Comparison of ENCODE assay signal across 32 mouse cellular contexts in the genomic region with DNA sequence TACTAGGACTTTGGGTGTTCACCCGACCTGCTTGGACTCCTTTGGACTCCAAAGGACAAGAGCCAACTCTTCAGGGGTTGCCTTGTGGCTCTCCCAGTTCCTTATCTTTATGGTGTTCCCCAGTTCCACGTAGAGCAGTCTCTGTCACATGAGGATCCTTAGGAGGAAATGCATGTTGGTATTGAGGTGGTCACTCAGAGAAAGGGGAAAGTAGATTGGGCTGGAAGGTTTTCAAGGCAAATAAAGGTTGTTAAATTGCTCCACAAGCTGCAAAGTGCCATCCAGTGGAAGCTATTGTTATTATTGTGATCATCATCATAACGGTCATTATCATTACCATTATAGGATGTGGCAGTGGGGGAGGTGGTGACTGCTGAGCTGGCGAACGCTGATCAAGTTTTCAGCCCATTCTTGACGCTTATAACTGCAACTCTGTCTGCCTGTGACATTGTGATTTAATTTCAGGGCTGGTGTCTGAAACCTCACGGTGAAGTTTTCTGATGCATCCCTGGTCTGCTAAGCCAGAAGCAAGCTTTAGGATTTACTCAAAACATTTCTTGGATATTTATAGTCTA. TPM values are rescaled to one million over a fixed set of nuclear protein-coding genes. Genes with fewer than 3 reads are reported as not detected.
DNase-seq lines count a peak whose midpoint lies in the region; ATAC-seq and TF ChIP-seq lines count a peak whose summit lies in the region.
"Had no signal": no experiment of that assay in that cellular context is flagged by ENCODE, and none has a peak within 500 bp of the region (broad histone marks: within the 10 kb centered on the region; RNA-seq: fewer than 3 reads in every experiment).

No protein-coding gene starts in this region.

- TF ChIP-seq CTCF in intestine, postnatal 0 days (IDR thresholded peaks at IDR 0.05; ENCODE audit: low read depth), result no peak
- no peak for TF ChIP-seq CTCF in G1E (IDR thresholded peaks at IDR 0.05; ENCODE audit: low read depth, low read length)

- H3K36me3 ChIP-seq in intestine, postnatal 0 days (ENCODE audit: control insufficient read depth, insufficient read depth), result no peaks in the 10 kb centered on the region
- H3K36me3 ChIP-seq in intestine, embryonic 16.5 days (ENCODE audit: control insufficient read depth, insufficient read depth, low read length), result no peaks in the 10 kb centered on the region
- H3K36me3 ChIP-seq in G1E (replicated peaks), result peaks cover 84% of the 10 kb centered on the region
- H3K36me3 ChIP-seq in erythroblast, embryonic 14.5 days (ENCODE audit: control insufficient read depth), result peaks cover 88% of the 10 kb centered on the region
- peaks cover 20% of the 10 kb centered on the region; the same call in 1 of the 2 replicates for H3K36me3 ChIP-seq in liver, embryonic 15.5 days (replicated peaks)
- H3K36me3 ChIP-seq: embryonic facial prominence, embryonic 15.5 days; heart, embryonic 12.5 days; lung, embryonic 15.5 days; stomach, embryonic 15.5 days had no signal

- H3K9me3 ChIP-seq in intestine, postnatal 0 days (ENCODE audit: control insufficient read depth), result no peaks in the 10 kb centered on the region
- H3K9me3 ChIP-seq in intestine, embryonic 16.5 days (ENCODE audit: control insufficient read depth, low read length), result no peaks in the 10 kb centered on the region
- H3K9me3 ChIP-seq in G1E (replicated peaks), result no peaks in the 10 kb centered on the region
- no peaks in the 10 kb centered on the region for H3K9me3 ChIP-seq in erythroblast, embryonic 14.5 days (ENCODE audit: control insufficient read depth, low read length)
- H3K9me3 ChIP-seq in liver, embryonic 15.5 days (replicated peaks), result no peaks in the 10 kb centered on the region
- H3K9me3 ChIP-seq: embryonic facial prominence, embryonic 15.5 days; forebrain, embryonic 12.5 days; heart, embryonic 12.5 days; limb, embryonic 13.5 days; lung, embryonic 15.5 days; neural tube, embryonic 13.5 days; stomach, embryonic 15.5 days had no signal

- H3K4me2 ChIP-seq in intestine, postnatal 0 days (replicated peaks; ENCODE audit: low read depth), result no peak overlapping the region
- no peak overlapping the region for H3K4me2 ChIP-seq in intestine, embryonic 16.5 days (ENCODE audit: low read depth, low read length)
- H3K4me2 ChIP-seq in liver, embryonic 15.5 days, result peak overlapping the region; percentile 46
- H3K4me2 ChIP-seq: embryonic facial prominence, embryonic 15.5 days; forebrain, embryonic 12.5 days; heart, embryonic 12.5 days; hindbrain, embryonic 14.5 days; limb, embryonic 13.5 days; lung, embryonic 15.5 days; neural tube, embryonic 13.5 days; stomach, embryonic 15.5 days had no signal

- H3K27me3 ChIP-seq in intestine, postnatal 0 days (replicated peaks; ENCODE audit: control insufficient read depth, insufficient read depth, low read length), result no peaks in the 10 kb centered on the region
- H3K27me3 ChIP-seq in intestine, embryonic 16.5 days (replicated peaks; ENCODE audit: control insufficient read depth, insufficient read depth, low read length), result no peaks in the 10 kb centered on the region
- H3K27me3 ChIP-seq in G1E (ENCODE audit: insufficient read depth, low read length), result no peaks in the 10 kb centered on the region
- no peaks in the 10 kb centered on the region for H3K27me3 ChIP-seq in erythroblast, embryonic 14.5 days (ENCODE audit: control insufficient read depth)
- no peaks in the 10 kb centered on the region for H3K27me3 ChIP-seq in liver, embryonic 15.5 days
- H3K27me3 ChIP-seq: CH12.LX; embryonic facial prominence, embryonic 15.5 days; forebrain, embryonic 12.5 days; heart, embryonic 12.5 days; limb, embryonic 13.5 days; lung, embryonic 15.5 days; neural tube, embryonic 13.5 days; stomach, embryonic 15.5 days had no signal

- H3K9ac ChIP-seq in intestine, postnatal 0 days (ENCODE audit: low read depth, low read length), result no peak overlapping the region
- H3K9ac ChIP-seq in intestine, embryonic 16.5 days (ENCODE audit: low read depth, low read length), result no peak overlapping the region
- no peak overlapping the region; the same call in 1 of the 2 replicates for H3K9ac ChIP-seq in liver, embryonic 15.5 days
- H3K9ac ChIP-seq: embryonic facial prominence, embryonic 15.5 days; forebrain, embryonic 12.5 days; heart, embryonic 12.5 days; hindbrain, embryonic 14.5 days; limb, embryonic 13.5 days; lung, embryonic 15.5 days; neural tube, embryonic 13.5 days; stomach, embryonic 15.5 days had no signal

- WGBS in intestine, postnatal 0 days, result 62% methylated on average over 7 of the region's 7 CpGs
- 74% methylated on average over 7 of the region's 7 CpGs for WGBS in intestine, embryonic 16.5 days
- 23% methylated on average over 7 of the region's 7 CpGs for WGBS in liver, embryonic 15.5 days (ENCODE audit: insufficient replicate concordance)

- H3K27ac ChIP-seq in intestine, postnatal 0 days (ENCODE audit: low read depth, low read length), result no peak overlapping the region
- H3K27ac ChIP-seq in intestine, embryonic 16.5 days (ENCODE audit: low read length), result no peak overlapping the region
- H3K27ac ChIP-seq in liver, embryonic 15.5 days (replicated peaks), result peak overlapping the region; percentile 90
- H3K27ac ChIP-seq: embryonic facial prominence, embryonic 15.5 days; forebrain, embryonic 12.5 days; hindbrain, embryonic 14.5 days; limb, embryonic 13.5 days; lung, embryonic 15.5 days; neural tube, embryonic 13.5 days; stomach, embryonic 15.5 days had no signal

- no peak overlapping the region for H3K4me3 ChIP-seq in intestine, postnatal 0 days (ENCODE audit: low read depth, low read length)
- H3K4me3 ChIP-seq in intestine, embryonic 16.5 days (ENCODE audit: low read length), result no peak overlapping the region
- peak overlapping the region; percentile 44; the same call in 1 of the 2 replicates for H3K4me3 ChIP-seq in G1E (ENCODE audit: low read depth, low read length)
- H3K4me3 ChIP-seq in erythroblast, embryonic 14.5 days (replicated peaks), result peak overlapping the region; percentile 30
- H3K4me3 ChIP-seq in liver, embryonic 15.5 days (replicated peaks), result no peak overlapping the region
- H3K4me3 ChIP-seq: embryonic facial prominence, embryonic 15.5 days; forebrain, embryonic 12.5 days; heart, embryonic 12.5 days; limb, embryonic 13.5 days; lung, embryonic 15.5 days; myocyte; neural tube, embryonic 13.5 days; stomach, embryonic 15.5 days had no signal

- intact Hi-C loops in heart, postnatal 25 days (cut with DNase I), result no loop called here

- H3K4me1 ChIP-seq in intestine, postnatal 0 days (replicated peaks; ENCODE audit: control insufficient read depth, insufficient read depth, low read length), result peaks cover 9% of the 10 kb centered on the region
- peaks cover 32% of the 10 kb centered on the region for H3K4me1 ChIP-seq in intestine, embryonic 16.5 days (ENCODE audit: control insufficient read depth, insufficient read depth, low read length)
- H3K4me1 ChIP-seq in G1E (ENCODE audit: insufficient read depth, low read depth, low read length), result peaks cover 94% of the 10 kb centered on the region
- H3K4me1 ChIP-seq in erythroblast, embryonic 14.5 days (ENCODE audit: control insufficient read depth), result peaks cover 100% of the 10 kb centered on the region
- H3K4me1 ChIP-seq in liver, embryonic 15.5 days (replicated peaks), result peaks cover 100% of the 10 kb centered on the region
- H3K4me1 ChIP-seq: lung, embryonic 15.5 days had no signal

- ATAC-seq in intestine, postnatal 0 days, result peak; percentile 17; the same call in 1 of the 2 replicates
- no peak; the same call in 1 of the 2 replicates for ATAC-seq in intestine, embryonic 16.5 days
- ATAC-seq in G1E (ENCODE audit: extremely low read depth, insufficient number of reproducible peaks, low FRiP score, poor library complexity, severe bottlenecking), result peak; percentile 30
- ATAC-seq in liver, embryonic 15.5 days (ENCODE audit: insufficient read depth), result no peak
- ATAC-seq: activated CD4-positive, CD25-positive, alpha-beta regulatory T cell, adult 4 months; inflammation-experienced regulatory T-cells, adult 6 months; midbrain, embryonic 16.5 days had no signal

- no peak for DNase-seq in G1E (ENCODE audit: low spot score)
- no peak for DNase-seq in c-Kit-positive CD71-positive TER-119-positive erythroid progenitor cells, embryonic 14.5 days (ENCODE audit: low spot score)
- DNase-seq in lung, adult 18-20 months, result no peak
- DNase-seq in heart, postnatal 25 days (ENCODE audit: low spot score), result no peak
- DNase-seq: adrenal gland, postnatal 10 days; cerebellum, adult 8-10 months; gastrocnemius, postnatal 10 days; heart, adult 11 months; heart, postnatal 10 days; kidney, adult 8-10 months; kidney, postnatal 14 days; layer of hippocampus, postnatal 36 days; lung, postnatal 36 days; thymus, adult 2 months; thymus, postnatal 4 days had no signal

RNA-seq across cellular contexts. Expression of a gene that starts 52.4 kb away (rescaled TPM):
- polyA plus RNA-seq in intestine, postnatal 0 days (2015; fragmentation: Nextera tagmentation; extraction: Ambion mirVana), result 5.9 and 6.5 TPM in 2 replicates
- 13.1 and 14.8 TPM in 2 replicates for polyA plus RNA-seq in intestine, embryonic 16.5 days (2015; fragmentation: Nextera tagmentation; extraction: Ambion mirVana)
- total RNA-seq in G1E (2014; fragmentation: Nextera tagmentation), result 93.2 and 102 TPM in 2 replicates
- total RNA-seq in G1E (2017), result 20.6 and 25.4 TPM in 2 replicates
- 53.5 and 54.9 TPM in 2 replicates for polyA plus RNA-seq in G1E (2012)
- polyA plus RNA-seq in erythroblast, embryonic 14.5 days (2012), result 4.5 and 4.9 TPM in 2 replicates
- polyA plus RNA-seq in liver, embryonic 15.5 days (2015; fragmentation: Nextera tagmentation; extraction: Ambion mirVana), result 24.7 and 25.2 TPM in 2 replicates
- 1 to 10 TPM; 4.2 to 4.7 TPM for total RNA-seq in heart, postnatal 25 days (2021)
- polyA plus RNA-seq: myocyte had no signal

RNA-seq across cellular contexts. Expression of a gene that starts 55.4 kb away (rescaled TPM):
- not detected in 2 replicates for polyA plus RNA-seq in intestine, postnatal 0 days (2015; fragmentation: Nextera tagmentation; extraction: Ambion mirVana)
- polyA plus RNA-seq in intestine, embryonic 16.5 days (2015; fragmentation: Nextera tagmentation; extraction: Ambion mirVana), result not detected in 2 replicates
- total RNA-seq in G1E (2014; fragmentation: Nextera tagmentation) (not detected in 2 replicates), G1E (2017) (0.16 TPM in 1 of 2 replicates, not detected in the other)
- polyA plus RNA-seq in G1E (2012), result not detected in 2 replicates
- polyA plus RNA-seq in erythroblast, embryonic 14.5 days (2012), result not detected in 2 replicates
- not detected in 2 replicates for polyA plus RNA-seq in liver, embryonic 15.5 days (2015; fragmentation: Nextera tagmentation; extraction: Ambion mirVana)
- total RNA-seq in heart, postnatal 25 days (2021), result not detected
- total RNA-seq: adrenal gland, postnatal 10 days; CH12.LX; gastrocnemius, postnatal 10 days; heart, postnatal 10 days had no signal
- polyA plus RNA-seq: activated CD4-positive, CD25-positive, alpha-beta regulatory T cell, adult 4 months; embryonic facial prominence, embryonic 15.5 days; forebrain, embryonic 12.5 days; heart, embryonic 12.5 days; hindbrain, embryonic 14.5 days; inflammation-experienced regulatory T-cells, adult 6 months; limb, embryonic 13.5 days; lung, embryonic 15.5 days; midbrain, embryonic 16.5 days; myocyte; neural tube, embryonic 13.5 days; stomach, embryonic 15.5 days; thymus, adult 2 months had no signal

Comparison
In these comparisons a context has a peak if more than half of its experiments do, and no peak if none do; other contexts are left out.
1. ATAC-seq: peak in intestine, postnatal 0 days (single experiment) and G1E (single experiment); none in intestine, embryonic 16.5 days (single experiment) and liver, embryonic 15.5 days (single experiment).
2. H3K4me3 ChIP-seq: peak in G1E (single experiment) and erythroblast, embryonic 14.5 days (single experiment); none in intestine, postnatal 0 days (single experiment), intestine, embryonic 16.5 days (single experiment) and liver, embryonic 15.5 days (single experiment).